Mouse (Mus musculus): ENCODE data around the gene Ddx19b. TPM values are rescaled to one million over a fixed set of nuclear protein-coding genes. Genes with fewer than 3 reads are reported as not detected.
"Not testable (repeated sequence)": the region's sequence is repeated elsewhere in the genome, so short reads cannot be mapped to it uniquely, and the experiment has no call there.

Gene Ddx19b
- 10 to 100 TPM; 10.6 to 11.7 TPM for total RNA-seq (2021)
- long read RNA-seq, experiment 1, full-length matches to known transcripts = 6 of 10 reads
- long read RNA-seq, experiment 1, partial matches to known transcripts = 0 of 10 reads
- long read RNA-seq, experiment 1, other reads (novel, unspliced or antisense) = 4 of 10 reads
- long read RNA-seq, experiment 2, full-length matches to known transcripts = 3 of 6 reads
- long read RNA-seq, experiment 2, partial matches to known transcripts = 1 of 6 reads
- long read RNA-seq, experiment 2, other reads (novel, unspliced or antisense) = 2 of 6 reads

GRCm38 (mm10) chr8:111031572-111031971, at the start of gene Ddx19b:
Ddx19b (minus strand) TSS chr8:111031751.
- intact Hi-C loops (cut with DNase I) = no loop called here
- no peak for DNase-seq

DNA sequence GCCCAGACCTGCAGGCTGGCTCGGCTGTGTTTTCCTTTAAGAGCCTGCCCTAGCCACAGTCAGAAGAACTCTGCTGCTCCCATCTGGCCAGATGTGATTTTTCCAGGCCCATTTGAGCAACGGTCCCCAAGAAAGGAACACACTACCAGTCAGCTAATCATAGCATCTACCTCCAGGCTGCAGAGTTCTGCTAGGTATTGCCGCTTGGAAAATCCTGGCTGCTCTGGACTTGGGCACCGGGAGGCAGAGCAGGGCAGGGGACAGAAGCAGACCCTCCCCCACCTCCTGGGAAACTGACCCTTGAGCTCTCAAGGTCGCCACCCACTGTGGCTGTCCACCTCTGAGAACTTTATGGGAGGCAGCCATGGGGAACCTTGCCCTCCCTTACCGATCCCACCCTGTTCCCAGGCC, 48.3 kb upstream of the Ddx19b start:
- intact Hi-C loops (cut with DNase I) = no loop called here
- DNase-seq = peak in 1 of 2 experiments; percentile 37

- intact Hi-C loops (cut with DNase I) = no loop called here
- DNase-seq = no peak
Measured at GRCm38 (mm10) chr8:111079461-111079860, 47.9 kb upstream of the Ddx19b start.

DNA sequence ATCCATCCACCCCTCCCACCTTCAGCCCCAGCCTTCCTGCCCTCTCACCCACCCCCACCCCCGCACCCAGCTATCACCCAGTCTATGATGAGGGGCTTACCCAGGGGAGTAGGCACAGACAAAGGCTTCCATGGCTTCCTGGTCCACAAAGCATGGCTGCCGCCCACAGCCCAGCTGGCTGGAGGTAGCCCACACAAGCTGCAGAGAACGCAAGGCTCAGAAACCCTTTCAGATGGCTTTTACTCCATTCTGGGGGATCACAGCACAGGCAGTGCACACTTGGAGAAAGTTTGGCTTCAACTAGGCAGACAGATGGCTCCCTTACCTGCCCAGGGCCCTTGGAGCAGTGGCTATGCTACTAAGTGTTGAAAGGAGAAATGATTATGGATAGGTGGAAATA, 44.4 kb upstream of the Ddx19b start:
- intact Hi-C loops (cut with DNase I) = no loop called here
- DNase-seq = no peak

- DNase-seq; intact Hi-C loops (cut with DNase I): not testable (repeated sequence)
Measured at GRCm38 (mm10) chr8:111068660-111069059, 37.1 kb upstream of the Ddx19b start.

GRCm38 (mm10) chr8:111067439-111067838, 35.9 kb upstream of the Ddx19b start:
- intact Hi-C loops (cut with DNase I) = no loop called here

DNA sequence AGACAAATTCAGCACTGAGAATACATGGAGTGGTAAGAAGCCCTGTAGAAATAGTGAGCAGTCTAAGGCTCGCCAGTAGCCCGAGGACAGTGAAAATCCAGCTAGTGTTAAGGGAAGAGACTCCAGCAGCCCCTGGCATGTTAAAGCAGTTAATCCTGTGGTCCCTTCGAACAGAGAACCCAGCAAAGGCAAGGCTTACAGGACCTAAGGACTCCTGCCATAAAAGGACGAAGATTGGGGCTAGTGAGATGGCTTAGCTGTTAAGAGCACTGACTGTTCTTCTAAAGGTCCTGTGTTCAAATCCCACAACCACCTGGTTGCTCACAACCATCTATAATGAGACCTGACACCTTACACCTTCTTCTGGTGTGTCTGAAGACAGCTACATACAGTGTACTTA, 34.8 kb upstream of the Ddx19b start:
- intact Hi-C loops (cut with DNase I) = no loop called here
- no peak for DNase-seq

More at GRCm38 (mm10) chr8:111067439-111067838, 35.9 kb upstream of the Ddx19b start:
- no peak for DNase-seq

- DNase-seq = no peak
- intact Hi-C loops (cut with DNase I) = no loop called here
Measured at GRCm38 (mm10) chr8:111062893-111063292, 31.3 kb upstream of the Ddx19b start.

DNA sequence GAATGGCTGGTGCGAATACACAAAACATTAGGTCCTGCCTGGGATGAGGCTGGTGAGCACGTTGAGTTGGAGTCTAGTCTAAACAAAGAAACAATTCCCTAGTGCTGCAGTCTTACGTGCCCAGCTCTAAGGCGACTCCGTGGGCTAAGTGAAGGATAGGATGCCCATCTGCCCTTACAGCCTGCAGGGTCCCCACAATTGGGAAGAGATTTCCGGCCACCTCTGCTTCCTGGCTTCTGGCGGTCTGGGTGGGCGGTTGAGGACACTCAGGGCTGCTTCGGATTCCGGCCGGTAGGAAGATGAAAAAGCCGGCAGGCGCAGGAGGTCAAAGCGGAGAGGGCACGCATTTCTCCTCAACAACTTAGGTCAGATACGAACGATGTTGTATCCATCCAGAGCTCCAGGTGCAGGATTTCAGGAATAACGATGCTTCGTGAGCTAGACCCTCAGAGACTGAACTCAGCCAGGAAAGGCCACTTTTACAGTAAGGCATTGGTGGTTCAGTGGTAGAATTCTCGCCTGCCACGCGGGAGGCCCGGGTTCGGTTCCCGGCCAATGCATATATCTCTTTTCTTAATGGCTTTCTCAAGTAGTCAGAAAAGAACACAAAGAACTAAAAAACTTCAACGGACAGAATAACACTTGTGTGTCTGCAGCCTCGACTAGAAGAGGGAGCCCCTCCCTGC, 30.7 kb upstream of the Ddx19b start:
- DNase-seq = peak; percentile 86 to 90
- intact Hi-C loops (cut with DNase I) = no loop called here

DNA sequence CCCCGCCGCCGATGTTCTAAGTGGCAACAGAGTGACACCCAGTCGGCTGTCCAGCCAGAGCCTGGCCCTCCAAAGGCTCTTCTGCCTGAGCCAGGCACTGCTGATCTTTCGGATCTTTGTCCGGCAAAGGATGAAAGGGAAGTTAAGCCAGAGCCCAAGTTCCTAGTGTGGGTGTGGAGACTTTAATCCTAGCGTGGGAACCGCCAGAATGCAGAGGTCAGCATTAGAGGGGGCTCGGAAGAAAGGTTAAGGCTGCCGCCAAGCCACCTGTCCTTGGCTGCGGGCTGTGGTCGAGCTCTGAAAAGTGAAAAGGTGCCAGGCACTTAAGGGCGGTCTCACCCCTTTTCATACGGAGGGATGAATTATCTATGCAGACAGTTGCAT, 30.1 kb upstream of the Ddx19b start:
- DNase-seq = no peak
- intact Hi-C loops (cut with DNase I) = no loop called here

DNA sequence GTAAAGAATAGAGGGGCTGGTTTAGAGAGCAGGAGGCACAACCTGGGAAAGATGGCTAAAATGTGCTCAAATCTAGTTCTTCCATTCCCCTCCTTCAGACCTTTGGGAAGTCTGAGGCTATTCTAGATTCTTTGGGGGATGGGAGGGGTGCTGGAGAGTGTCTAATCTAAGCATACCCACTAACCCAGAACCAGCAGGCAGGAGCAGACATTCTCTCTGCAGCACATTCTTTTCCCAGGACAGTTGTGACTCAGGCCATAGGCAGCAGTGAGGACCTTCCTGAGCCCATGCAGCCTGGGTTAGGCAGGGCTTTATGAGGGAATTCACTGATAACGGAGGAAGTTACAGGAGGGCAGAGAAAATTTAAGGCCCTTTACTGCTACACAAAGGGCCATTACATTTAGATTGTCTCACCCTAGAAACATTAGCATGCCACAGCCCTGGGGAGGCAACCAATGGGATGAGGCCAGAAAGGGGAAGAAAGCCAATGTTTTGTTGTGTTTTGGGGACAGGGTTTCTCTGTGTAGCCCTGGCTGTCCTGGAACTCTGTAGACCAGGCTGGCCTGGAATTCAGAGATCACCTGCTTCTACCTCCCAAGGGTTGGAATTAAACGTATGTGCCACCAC, 27.5 kb upstream of the Ddx19b start:
- intact Hi-C loops (cut with DNase I) = no loop called here

DNA sequence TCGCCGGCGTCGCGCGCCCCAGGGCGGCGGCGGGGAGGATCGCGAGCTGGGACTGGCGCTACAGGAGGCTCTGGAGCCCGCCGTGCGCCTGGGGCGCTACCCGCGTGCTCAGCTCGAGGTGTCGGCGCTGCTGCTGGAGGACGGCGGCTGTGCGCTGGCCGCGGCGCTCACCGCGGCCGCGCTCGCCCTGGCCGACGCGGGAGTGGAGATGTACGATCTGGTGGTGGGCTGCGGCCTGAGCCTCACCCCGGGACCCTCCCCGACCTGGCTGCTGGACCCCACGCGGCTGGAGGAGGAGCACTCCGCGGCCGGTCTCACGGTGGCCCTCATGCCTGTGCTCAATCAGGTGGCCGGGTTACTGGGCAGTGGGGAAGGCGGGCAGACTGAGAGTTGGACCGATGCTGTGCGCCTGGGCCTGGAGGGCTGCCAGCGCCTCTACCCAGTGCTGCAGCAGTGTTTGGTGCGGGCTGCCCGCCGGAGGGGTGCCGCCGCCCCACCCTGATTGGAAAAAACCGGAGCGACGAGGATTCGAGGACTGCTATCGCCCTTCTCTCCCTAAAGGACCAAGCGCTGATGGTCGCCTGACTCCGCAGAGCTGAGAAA, 25.2 kb upstream of the Ddx19b start:
- intact Hi-C loops (cut with DNase I) = loop anchor here (2.0 kb wide), 1 partner anchor 34 kb away; no protein-coding TSS in a partner anchor
- DNase-seq = peak; percentile 37 to 41

More for the DNA sequence above, 27.5 kb upstream of the Ddx19b start:
- no peak for DNase-seq

GRCm38 (mm10) chr8:111056158-111056663, 24.7 kb upstream of the Ddx19b start, which contains the start of gene Exosc6:
Exosc6 (plus strand) TSS chr8:111056339.
- intact Hi-C loops (cut with DNase I) = loop anchor here (2.0 kb wide), 1 partner anchor 35 kb away; no protein-coding TSS in a partner anchor
- peak; percentile 93 to 94 for DNase-seq

DNA sequence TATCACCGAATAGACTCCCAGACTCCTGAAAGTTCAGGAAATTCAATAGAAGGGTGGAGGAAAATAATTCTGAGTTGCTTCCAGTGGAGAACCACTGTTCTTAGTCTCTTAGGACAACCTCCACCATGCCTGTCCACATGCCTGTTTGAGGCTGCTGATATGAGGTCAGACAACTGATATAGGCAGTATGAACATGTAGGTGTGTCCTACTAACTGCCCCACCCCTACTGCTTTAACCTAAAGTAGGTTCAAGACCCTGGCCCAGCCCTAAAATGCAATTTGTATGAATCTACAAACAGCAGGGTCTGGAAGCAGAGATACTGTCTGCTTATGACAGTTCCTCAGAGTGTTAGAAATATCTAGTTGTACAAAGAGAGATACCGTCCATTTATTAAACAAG, 24.1 kb upstream of the Ddx19b start:
- intact Hi-C loops (cut with DNase I) = loop anchor here (2.0 kb wide), 1 partner anchor 35 kb away; no protein-coding TSS in a partner anchor
- no peak for DNase-seq

GRCm38 (mm10) chr8:111055031-111055634, 23.6 kb upstream of the Ddx19b start:
- intact Hi-C loops (cut with DNase I) = no loop called here
- DNase-seq = no peak

- intact Hi-C loops (cut with DNase I) = no loop called here
- peak; percentile 34 to 40 for DNase-seq
Measured at GRCm38 (mm10) chr8:111053827-111054518, 22.4 kb upstream of the Ddx19b start.

GRCm38 (mm10) chr8:111049106-111049505, 17.6 kb upstream of the Ddx19b start:
- intact Hi-C loops (cut with DNase I) = no loop called here
- DNase-seq = no peak

DNA sequence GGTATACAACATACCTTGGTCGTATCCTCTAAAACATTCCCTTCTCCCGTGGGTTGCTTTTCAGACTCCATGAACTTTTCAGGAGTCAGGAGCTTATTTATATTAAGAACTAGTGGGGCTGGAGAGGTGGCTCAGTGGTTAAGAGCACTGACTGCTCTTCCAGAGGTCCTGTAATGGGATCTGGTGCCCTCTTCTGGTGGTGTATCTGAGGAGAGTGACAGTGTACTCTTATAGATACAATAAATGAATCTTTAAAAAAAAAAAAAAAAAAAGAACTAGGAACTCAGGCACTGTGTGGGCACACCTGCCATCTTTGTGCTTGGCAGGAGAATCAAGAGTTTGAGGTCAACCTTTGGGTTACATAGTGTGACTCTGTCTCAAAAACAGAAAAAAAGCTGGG, 17.1 kb upstream of the Ddx19b start:
- intact Hi-C loops (cut with DNase I) = no loop called here
- DNase-seq = no peak

DNA sequence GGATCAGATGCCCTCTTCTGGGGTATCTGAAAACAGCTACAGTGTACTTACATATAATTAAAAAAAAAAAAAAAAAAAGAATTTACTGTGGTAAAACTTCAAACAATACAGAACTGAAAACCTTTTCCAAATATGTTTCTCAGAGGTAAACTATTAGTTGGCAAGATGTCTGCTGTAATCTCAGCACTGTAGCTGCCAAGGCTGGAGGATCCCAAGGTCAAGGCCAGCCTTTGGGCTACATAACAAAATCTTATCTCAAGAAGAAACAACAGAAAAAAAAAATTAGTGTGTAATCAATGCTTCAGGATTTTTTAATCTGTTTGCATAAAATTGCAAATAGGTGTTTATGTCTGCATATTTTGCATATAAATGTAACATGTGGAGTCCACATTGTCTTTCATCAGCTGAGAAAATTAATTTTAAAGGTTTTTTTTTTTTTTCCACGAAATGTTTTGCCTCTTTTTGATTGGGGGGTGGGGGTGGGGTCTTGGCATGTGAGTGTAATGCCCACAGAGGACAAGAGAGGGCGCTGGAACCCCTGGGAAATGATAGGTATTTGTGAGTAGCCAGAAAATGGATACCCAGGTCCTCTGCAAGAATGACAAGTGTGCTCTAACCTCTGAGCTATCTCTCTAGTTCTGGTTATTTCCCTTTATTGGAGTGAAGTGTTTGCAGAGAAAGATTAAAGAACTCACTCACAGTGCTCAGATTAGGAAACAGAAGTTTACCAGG, 12.6 kb upstream of the Ddx19b start:
- no peak for DNase-seq
- intact Hi-C loops (cut with DNase I) = no loop called here
